Mouse (Mus musculus): ENCODE measurements around the gene Anapc11.

DNA sequence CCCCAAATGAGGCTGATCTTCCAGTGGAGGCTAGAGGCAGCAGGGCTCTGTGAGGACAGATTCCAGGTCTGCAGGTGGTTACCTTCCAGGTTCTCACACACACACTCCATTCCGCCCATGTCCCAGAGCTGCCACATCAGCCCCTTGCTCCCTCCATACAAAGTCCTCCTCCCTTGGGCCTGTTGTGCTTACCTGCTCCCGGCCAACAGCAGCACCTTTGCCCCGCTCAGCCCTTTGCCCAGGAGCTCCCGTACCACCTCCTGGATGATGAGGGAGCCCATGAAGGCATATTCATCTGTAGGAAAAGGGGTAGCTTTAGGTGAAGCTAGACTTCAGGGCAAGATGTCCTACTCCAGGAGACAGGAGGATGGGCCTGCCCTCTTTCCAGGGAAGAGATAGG, 59.1 kb downstream of the Anapc11 start:
- TF ChIP-seq CTCF (IDR thresholded peaks at IDR 0.05; ENCODE audit: low read depth) = no peak
- TF ChIP-seq EP300 (IDR thresholded peaks at IDR 0.05; ENCODE audit: low read depth) = no peak
